Mouse (Mus musculus) testis, adult 2 months (tissue): Measurements from ENCODE around the gene Arhgef3.

Experiments
- CTCF ChIP-seq: fragments of 200-500 bp; IDR thresholded peaks from 2 replicates; pipeline ENCODE4 v1.5.1; 2012; ENCODE audit warnings: low read depth, mild to moderate bottlenecking, inconsistent platforms, low read length, moderate library complexity; ENCODE audit not compliant: control insufficient read depth, insufficient read depth, insufficient replicate concordance
- POLR2A ChIP-seq: fragments of 200-500 bp; IDR thresholded peaks from 2 replicates; pipeline ENCODE4 v1.6.1; 2012; ENCODE audit warnings: low read depth, mild to moderate bottlenecking, inconsistent platforms, low read length, moderate library complexity; ENCODE audit not compliant: control insufficient read depth

- TF ChIP-seq CTCF (no peak), POLR2A (no peak)
Observed at GRCm38 (mm10) chr14:27115991-27116390, 1.3 kb downstream of the Arhgef3 start.
